Mouse (Mus musculus) heart, postnatal 0 days (tissue): ENCODE results near the gene Stum. TPM values are rescaled to one million over a fixed set of nuclear protein-coding genes. Genes with fewer than 3 reads are reported as not detected.

Source experiments
- ATAC-seq: fragments of 200-750 bp; cut with Nextera tagmentation; 2 replicates; pipeline ENCODE4 v1.8.0; 2017; ENCODE audit warnings: low read depth, moderate number of reproducible peaks, moderate library complexity; ENCODE audit not compliant: insufficient read depth
- DNase-seq: peaks from one replicate; pipeline ENCODE4 v3.0.0-alpha.2; 2016; ENCODE audit warnings: low spot score
- H3K27ac ChIP-seq: fragments of 300-500 bp; sonication (generic); 2 replicates; pipeline ENCODE4 v1.5.1; 2014; ENCODE audit warnings: low read depth, mild to moderate bottlenecking
- H3K27me3 ChIP-seq: fragments of 300-500 bp; sonication (generic); 2 replicates; pipeline ENCODE4 v1.6.1; 2014; ENCODE audit warnings: low read length, mixed read lengths; ENCODE audit not compliant: control insufficient read depth, insufficient read depth
- H3K36me3 ChIP-seq: fragments of 300-500 bp; sonication (generic); replicated peaks from 2 replicates; pipeline ENCODE4 v1.6.1; 2014; ENCODE audit warnings: low read length, mixed read lengths; ENCODE audit not compliant: control insufficient read depth, insufficient read depth
- H3K4me1 ChIP-seq: fragments of 300-500 bp; sonication (generic); 2 replicates; pipeline ENCODE4 v1.6.1; 2014; ENCODE audit warnings: antibody characterized with exemption; ENCODE audit not compliant: control insufficient read depth, insufficient read depth
- H3K4me2 ChIP-seq: fragments of 300-500 bp; sonication (generic); 2 replicates; pipeline ENCODE4 v1.6.1; 2014; ENCODE audit warnings: low read depth, mild to moderate bottlenecking, low read length, moderate library complexity
- H3K4me3 ChIP-seq: fragments of 300-500 bp; sonication (generic); 2 replicates; pipeline ENCODE4 v1.5.1; 2014; ENCODE audit warnings: low read depth, low read length
- H3K9ac ChIP-seq: fragments of 300-500 bp; sonication (generic); replicated peaks from 2 replicates; pipeline ENCODE4 v1.6.1; 2014; ENCODE audit warnings: low read depth, low read length, mixed read lengths
- H3K9me3 ChIP-seq: fragments of 300-500 bp; sonication (generic); replicated peaks from 2 replicates; pipeline ENCODE4 v1.6.1; 2016; ENCODE audit warnings: low read length; ENCODE audit not compliant: control insufficient read depth
- CTCF ChIP-seq: IDR thresholded peaks from 2 replicates; pipeline ENCODE4 v1.5.1; 2016; ENCODE audit warnings: antibody characterized with exemption, control low read depth, low read depth
- EP300 ChIP-seq: IDR thresholded peaks from 2 replicates; pipeline ENCODE4 v1.6.1; 2016; ENCODE audit warnings: antibody characterized with exemption, low read depth
- WGBS: fragments of 180-500 bp; shearing (Covaris S2); extraction: QIAGEN DNeasy Blood & Tissue Kit; methylation state at CpG from one replicate; pipeline ENCODE4 v1.1.7; 2014; 5-methylcytosine and 5-hydroxymethylcytosine counted together
- polyA plus RNA-seq: library from polyadenylated mRNA; unstranded; fragments of >200 nt; fragmentation: Nextera tagmentation; extraction: Ambion mirVana; gene quantifications from 2 replicates; pipeline ENCODE4 v1.2.1, GENCODE M21; 2015
- total RNA-seq: library from RNA; depleted of rRNA; stranded (reverse); fragments of >200 nt; gene quantifications from 2 replicates; pipeline ENCODE4 v1.2.3, GENCODE M21; 2014; ENCODE audit warnings: low replicate concordance; rRNA removed

Stum gene
- total and polyA plus RNA-seq, 2 experiments from 2014 or later = 0.49 to 11.4 TPM

DNA sequence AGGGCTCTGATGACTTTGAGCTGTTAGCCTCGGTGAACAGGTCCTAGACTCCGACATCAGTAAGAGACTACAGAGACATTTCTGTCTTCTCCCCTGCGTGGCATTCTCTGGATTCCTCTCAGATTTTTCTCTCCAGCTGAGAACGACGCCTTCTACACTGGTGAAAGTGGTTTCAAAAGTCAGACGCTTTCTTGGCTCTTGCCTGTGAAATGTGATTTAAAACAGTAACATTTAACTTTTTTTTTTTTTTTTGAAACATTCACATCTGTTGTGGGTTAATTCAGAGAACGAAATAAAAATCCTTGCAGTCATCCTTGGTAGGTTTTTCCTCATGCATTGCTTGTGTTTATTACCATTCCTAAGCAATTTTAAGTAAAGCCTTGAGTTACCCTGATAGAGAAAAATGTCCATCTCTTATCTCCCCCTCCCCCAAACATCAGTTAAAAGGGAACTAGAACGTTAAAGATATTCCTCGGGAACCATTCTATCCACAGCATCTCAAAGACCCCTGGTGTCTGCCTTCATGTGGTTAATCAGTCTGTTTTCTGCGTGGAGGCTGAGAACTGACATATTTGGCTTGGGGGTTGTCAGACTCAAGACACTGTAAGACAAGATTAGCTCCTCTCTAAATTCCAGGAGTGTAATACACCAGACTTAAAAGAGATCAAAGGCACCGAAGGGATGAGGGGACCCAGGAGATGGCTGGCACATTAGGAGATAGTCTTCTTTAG lies 95.4 kb downstream of the Stum start:
- Histone ChIP-seq H3K9ac (no peak overlapping the region), H3K4me2 (peak overlapping the region; percentile 70), H3K27me3 (no peaks in the 10 kb centered on the region), H3K9me3 (no peaks in the 10 kb centered on the region), H3K27ac (peak overlapping the region; percentile 89), H3K36me3 (0 out of 2 replicates have a peak, but pooled peaks cover 3% of the 10 kb centered on the region), H3K4me1 (peaks cover 52% of the 10 kb centered on the region), H3K4me3 (peak overlapping the region; percentile 44; the same call in 1 of the 2 replicates)
- TF ChIP-seq EP300 (no peak), CTCF (no peak)
- ATAC-seq = no peak
- WGBS = 9% methylated on average over 11 of the region's 11 CpGs
- DNase-seq = no peak

DNA sequence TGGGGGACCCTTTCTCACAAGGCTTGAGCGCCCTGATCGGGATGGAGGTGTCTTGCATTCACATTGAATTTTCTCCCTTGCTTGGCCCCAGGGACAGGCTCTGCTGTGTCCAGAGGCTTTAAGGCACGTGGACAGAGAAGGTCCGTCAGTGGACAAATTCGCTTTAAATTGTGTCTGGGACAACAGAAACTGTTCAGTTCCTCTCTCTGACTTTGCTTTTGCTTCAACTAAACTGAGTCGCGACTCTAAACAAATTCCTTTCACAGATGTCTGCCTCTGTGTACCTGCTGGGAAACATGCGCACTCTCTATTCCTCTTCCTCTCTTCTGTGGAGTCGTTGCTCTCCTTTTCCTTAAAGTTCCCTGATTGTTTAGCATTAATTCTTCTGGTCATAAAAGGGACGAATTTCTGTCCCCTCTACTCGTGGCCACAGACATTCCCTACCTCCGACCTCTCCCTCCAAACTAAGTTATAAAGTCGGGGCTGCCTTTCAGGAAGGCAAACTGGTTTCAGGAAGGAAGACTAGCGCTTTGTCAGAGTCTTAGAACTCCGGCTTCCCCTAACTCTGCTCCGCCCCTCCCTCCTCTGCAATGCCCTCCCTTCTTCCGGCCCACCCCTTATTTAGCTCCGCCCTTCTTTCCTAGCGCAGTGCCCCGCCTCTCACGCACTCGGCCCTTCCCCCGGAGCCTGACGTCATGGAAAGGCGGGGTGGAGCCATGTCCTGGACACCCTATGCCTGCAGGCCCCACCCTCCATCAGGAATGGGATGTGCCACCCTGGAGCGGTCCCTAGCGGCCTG lies 96.2 kb downstream of the Stum start:
- peak; percentile 98 for ATAC-seq
- Histone ChIP-seq H3K4me3 (peak overlapping the region; percentile 44), H3K4me2 (peak overlapping the region; percentile 70), H3K4me1 (peaks cover 53% of the 10 kb centered on the region), H3K36me3 (0 out of 2 replicates have a peak, but pooled peaks cover 3% of the 10 kb centered on the region), H3K27ac (peak overlapping the region; percentile 89), H3K9me3 (no peaks in the 10 kb centered on the region), H3K27me3 (no peaks in the 10 kb centered on the region), H3K9ac (peak overlapping the region; percentile 60; the same call in 1 of the 2 replicates)
- peak; percentile 99 for DNase-seq
- TF ChIP-seq CTCF (peak; percentile 86), EP300 (peak; percentile 92; the same call in 1 of the 2 replicates)
- WGBS = 3% methylated on average over 27 of the region's 27 CpGs

DNA sequence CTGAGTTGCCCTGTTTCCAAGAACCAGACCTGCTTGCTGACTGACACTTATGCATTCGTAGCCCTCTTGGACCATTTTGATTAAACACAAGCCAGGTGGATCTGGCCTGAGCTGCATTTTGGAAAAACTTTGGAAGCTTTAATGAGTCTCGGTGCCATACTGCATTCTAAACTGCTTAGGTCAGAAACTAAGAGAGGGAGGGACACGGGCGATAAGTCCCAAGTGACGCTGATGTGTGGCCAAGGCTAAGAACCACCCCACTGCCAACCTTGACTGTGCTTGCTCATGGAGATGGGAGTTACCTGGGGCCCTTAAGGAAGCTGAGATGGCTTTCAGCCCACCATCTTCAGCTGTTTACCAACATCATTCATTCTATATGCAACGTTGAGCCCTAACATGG lies 98.0 kb downstream of the Stum start:
- TF ChIP-seq EP300 = no peak
- no peak for TF ChIP-seq CTCF
- no peaks in the 10 kb centered on the region for H3K9me3 ChIP-seq
- WGBS = 48% methylated on average over 6 of the region's 6 CpGs
- H3K4me3 ChIP-seq = no peak overlapping the region
- DNase-seq (no peak), ATAC-seq (no peak)
- H3K9ac ChIP-seq = no peak overlapping the region
- peaks cover 45% of the 10 kb centered on the region for H3K4me1 ChIP-seq
- 0 out of 2 replicates have a peak, but pooled peaks cover 3% of the 10 kb centered on the region for H3K36me3 ChIP-seq
- no peaks in the 10 kb centered on the region for H3K27me3 ChIP-seq
- no peak overlapping the region for H3K4me2 ChIP-seq
- H3K27ac ChIP-seq = peak overlapping the region; percentile 65; the same call in 1 of the 2 replicates

- Histone ChIP-seq H3K27ac (peak overlapping the region; percentile 65), H3K36me3 (0 out of 2 replicates have a peak, but pooled peaks cover 3% of the 10 kb centered on the region), H3K4me2 (no peak overlapping the region), H3K9ac (no peak overlapping the region; the same call in 1 of the 2 replicates), H3K4me1 (peaks cover 43% of the 10 kb centered on the region), H3K27me3 (no peaks in the 10 kb centered on the region), H3K9me3 (no peaks in the 10 kb centered on the region), H3K4me3 (no peak overlapping the region)
- 52% methylated on average over 10 of the region's 10 CpGs for WGBS
- no peak for DNase-seq
- ATAC-seq = no peak
- TF ChIP-seq EP300 = no peak
- no peak for TF ChIP-seq CTCF
These were observed 98.8 kb downstream of the Stum start for GRCm38 (mm10) chr1:180384486-180384885.

- Histone ChIP-seq H3K4me1 (peaks cover 43% of the 10 kb centered on the region), H3K9me3 (no peaks in the 10 kb centered on the region), H3K27ac (peak overlapping the region; percentile 65; the same call in 1 of the 2 replicates), H3K4me2 (no peak overlapping the region), H3K27me3 (no peaks in the 10 kb centered on the region), H3K36me3 (0 out of 2 replicates have a peak, but pooled peaks cover 3% of the 10 kb centered on the region), H3K4me3 (no peak overlapping the region), H3K9ac (no peak overlapping the region)
- ATAC-seq (no peak), DNase-seq (no peak)
- TF ChIP-seq CTCF = no peak
- TF ChIP-seq EP300 = no peak
- WGBS = 93% methylated on average over 8 of the region's 8 CpGs
These were observed 99.4 kb downstream of the Stum start for GRCm38 (mm10) chr1:180383884-180384283.

Other genes with a start within 250 kb of the Stum start
- 30.8 and 33.3 TPM in 2 replicates for gene Psen2, start 220.1 kb downstream of the Stum start, total RNA-seq
- 15.2 and 16.4 TPM in 2 replicates for gene Psen2, start 220.1 kb downstream of the Stum start, polyA plus RNA-seq
- gene Itpkb, start 153.0 kb downstream of the Stum start, total RNA-seq = 21.7 and 24.9 TPM in 2 replicates
- gene Itpkb, start 153.0 kb downstream of the Stum start, polyA plus RNA-seq = 5.1 and 5.4 TPM in 2 replicates
- 49.1 and 63.0 TPM in 2 replicates for gene Parp1, start 85.4 kb upstream of the Stum start, total RNA-seq
- gene Parp1, start 85.4 kb upstream of the Stum start, polyA plus RNA-seq = 41.3 and 45.4 TPM in 2 replicates
- 12.3 and 17.7 TPM in 2 replicates for gene Lin9, start 157.6 kb upstream of the Stum start, total RNA-seq
- gene Lin9, start 157.6 kb upstream of the Stum start, polyA plus RNA-seq = 5.7 and 5.8 TPM in 2 replicates
- not detected in 2 replicates for gene Mixl1, start 213.5 kb upstream of the Stum start, total RNA-seq
- not detected in 2 replicates for gene Mixl1, start 213.5 kb upstream of the Stum start, polyA plus RNA-seq
- 21.7 and 26.4 TPM in 2 replicates for gene Acbd3, start 242.5 kb upstream of the Stum start, total RNA-seq
- 13.2 and 13.5 TPM in 2 replicates for gene Acbd3, start 242.5 kb upstream of the Stum start, polyA plus RNA-seq